Mouse (Mus musculus): ENCODE results near the gene Aldh1a2.

GRCm38 (mm10) chr9:71336674-71337073 lies 121.1 kb downstream of the Aldh1a2 start:
- no peak for TF ChIP-seq CTCF (conservative IDR thresholded peaks at IDR 0.05; ENCODE audit: insufficient read depth, insufficient read length, low read depth, low read length)
- TF ChIP-seq POLR2A (IDR thresholded peaks at IDR 0.05; ENCODE audit: low read depth, low read length): no peak

Measured in kidney, adult 2 months (tissue).